Mouse (Mus musculus): Measurements from ENCODE around the gene Cflar. TPM values are rescaled to one million over a fixed set of nuclear protein-coding genes. Genes with fewer than 3 reads are reported as not detected.

Gene Cflar
- polyA plus RNA-seq, 1 experiment = 72.0 TPM

- H3K27ac ChIP-seq (ENCODE audit: control insufficient read depth, insufficient read depth, low read depth, low read length, poor library complexity) = no peak overlapping the region
- no peaks in the 10 kb centered on the region; the same call in 1 of the 2 replicates for H3K4me1 ChIP-seq (ENCODE audit: control insufficient read depth, insufficient read depth, low read length)
- H3K4me3 ChIP-seq (replicated peaks; ENCODE audit: control insufficient read depth, low read depth, low read length) = no peak overlapping the region
- TF ChIP-seq POLR2A (IDR thresholded peaks at IDR 0.05; ENCODE audit: borderline replicate concordance, control insufficient read depth, low read depth, low read length) (no peak), CTCF (IDR thresholded peaks at IDR 0.05; ENCODE audit: control insufficient read depth, insufficient read depth, low read length) (no peak)
- 81% methylated on average over 3 of the region's 3 CpGs for WGBS
Observed at GRCm38 (mm10) chr1:58772084-58772483, 60.8 kb downstream of the Cflar start.

GRCm38 (mm10) chr1:58773280-58773679 is 62.0 kb downstream of the Cflar start:
- Histone ChIP-seq H3K4me1 (ENCODE audit: control insufficient read depth, insufficient read depth, low read length) (no peaks in the 10 kb centered on the region; the same call in 1 of the 2 replicates), H3K27ac (ENCODE audit: control insufficient read depth, insufficient read depth, low read depth, low read length, poor library complexity) (no peak overlapping the region), H3K4me3 (replicated peaks; ENCODE audit: control insufficient read depth, low read depth, low read length) (no peak overlapping the region)
- TF ChIP-seq CTCF (IDR thresholded peaks at IDR 0.05; ENCODE audit: control insufficient read depth, insufficient read depth, low read length) = no peak
- TF ChIP-seq POLR2A (IDR thresholded peaks at IDR 0.05; ENCODE audit: borderline replicate concordance, control insufficient read depth, low read depth, low read length) = no peak

DNA sequence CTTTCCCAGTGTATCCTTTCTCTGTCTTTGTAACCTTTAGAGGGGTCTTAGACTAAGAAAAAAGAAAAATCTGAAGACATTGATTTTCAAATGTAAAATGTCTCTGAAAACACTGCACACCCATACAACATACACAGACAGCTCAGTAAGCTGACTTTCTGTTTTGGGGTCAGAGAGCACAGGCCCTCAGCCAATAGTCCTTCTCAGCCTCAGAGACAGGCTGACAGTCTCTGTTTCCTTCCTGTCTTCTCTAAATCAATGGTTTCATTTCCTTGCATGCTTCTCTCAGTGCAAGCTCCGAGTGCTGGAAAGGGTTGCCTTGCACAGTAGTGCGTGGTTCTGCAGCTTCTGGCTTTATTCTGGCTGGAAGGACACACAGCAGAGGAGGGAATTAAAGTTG is 62.6 kb downstream of the Cflar start:
- no peak overlapping the region for H3K27ac ChIP-seq (ENCODE audit: control insufficient read depth, insufficient read depth, low read depth, low read length, poor library complexity)
- H3K4me3 ChIP-seq (replicated peaks; ENCODE audit: control insufficient read depth, low read depth, low read length) = no peak overlapping the region
- no peaks in the 10 kb centered on the region; the same call in 1 of the 2 replicates for H3K4me1 ChIP-seq (ENCODE audit: control insufficient read depth, insufficient read depth, low read length)
- 37% methylated on average over 2 of the region's 2 CpGs for WGBS
- TF ChIP-seq POLR2A (IDR thresholded peaks at IDR 0.05; ENCODE audit: borderline replicate concordance, control insufficient read depth, low read depth, low read length) (no peak), CTCF (IDR thresholded peaks at IDR 0.05; ENCODE audit: control insufficient read depth, insufficient read depth, low read length) (no peak)

DNA sequence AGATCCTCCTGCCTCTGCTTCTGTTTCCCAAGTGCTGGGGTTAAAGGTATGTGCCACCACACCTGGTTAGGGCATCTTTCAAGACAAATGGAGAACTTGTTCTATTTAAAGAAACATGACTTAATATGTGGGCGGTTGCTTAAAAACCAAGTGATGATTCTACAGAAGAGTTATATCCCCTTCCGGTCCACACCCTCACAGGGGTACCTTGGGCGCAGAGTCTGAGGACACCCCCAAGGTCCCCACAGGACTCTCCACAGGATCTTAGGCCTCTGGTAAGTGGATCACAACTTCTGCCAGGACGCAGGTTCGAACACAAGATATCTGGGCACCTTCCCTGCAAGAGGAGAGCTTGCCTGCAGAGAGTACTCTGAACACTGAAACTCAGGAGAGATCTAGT is 64.1 kb downstream of the Cflar start:
- WGBS = 89% methylated on average over 5 of the region's 5 CpGs
- H3K27ac ChIP-seq (ENCODE audit: control insufficient read depth, insufficient read depth, low read depth, low read length, poor library complexity) = no peak overlapping the region
- TF ChIP-seq CTCF (IDR thresholded peaks at IDR 0.05; ENCODE audit: control insufficient read depth, insufficient read depth, low read length) (no peak), POLR2A (IDR thresholded peaks at IDR 0.05; ENCODE audit: borderline replicate concordance, control insufficient read depth, low read depth, low read length) (no peak)
- H3K4me3 ChIP-seq (replicated peaks; ENCODE audit: control insufficient read depth, low read depth, low read length) = no peak overlapping the region
- no peaks in the 10 kb centered on the region; the same call in 1 of the 2 replicates for H3K4me1 ChIP-seq (ENCODE audit: control insufficient read depth, insufficient read depth, low read length)

GRCm38 (mm10) chr1:58777583-58777982 is 66.3 kb downstream of the Cflar start:
- Histone ChIP-seq H3K27ac (ENCODE audit: control insufficient read depth, insufficient read depth, low read depth, low read length, poor library complexity) (no peak overlapping the region), H3K4me1 (ENCODE audit: control insufficient read depth, insufficient read depth, low read length) (no peaks in the 10 kb centered on the region; the same call in 1 of the 2 replicates), H3K4me3 (replicated peaks; ENCODE audit: control insufficient read depth, low read depth, low read length) (no peak overlapping the region)
- 86% methylated on average over 1 of the region's 1 CpGs for WGBS
- no peak for TF ChIP-seq POLR2A (IDR thresholded peaks at IDR 0.05; ENCODE audit: borderline replicate concordance, control insufficient read depth, low read depth, low read length)
- TF ChIP-seq CTCF (IDR thresholded peaks at IDR 0.05; ENCODE audit: control insufficient read depth, insufficient read depth, low read length) = no peak

- 15% methylated on average over 1 of the region's 1 CpGs for WGBS
- TF ChIP-seq POLR2A (IDR thresholded peaks at IDR 0.05; ENCODE audit: borderline replicate concordance, control insufficient read depth, low read depth, low read length) (no peak), CTCF (IDR thresholded peaks at IDR 0.05; ENCODE audit: control insufficient read depth, insufficient read depth, low read length) (no peak)
Observed at GRCm38 (mm10) chr1:58778226-58778625, 66.9 kb downstream of the Cflar start.

DNA sequence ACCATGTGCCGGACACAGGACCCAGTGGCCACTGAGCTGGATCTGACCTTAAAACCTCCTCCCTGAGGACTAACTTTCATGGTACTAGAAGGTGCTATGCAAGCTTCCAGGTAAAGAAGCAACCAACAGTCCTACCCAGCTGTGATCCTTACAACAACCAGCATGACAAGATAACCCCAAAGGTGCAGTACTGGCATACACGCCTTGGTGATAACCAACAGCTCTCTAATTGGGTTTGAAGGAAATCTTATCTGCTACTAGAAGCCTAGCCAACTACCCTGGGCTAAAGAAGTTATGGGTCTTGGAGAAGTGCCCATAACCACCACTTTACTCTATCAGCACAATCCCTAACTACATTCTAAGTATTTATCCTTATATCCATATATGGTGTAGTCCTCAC is 75.0 kb downstream of the Cflar start:
- H3K4me3 ChIP-seq (replicated peaks; ENCODE audit: control insufficient read depth, low read depth, low read length) = no peak overlapping the region
- H3K27ac ChIP-seq (ENCODE audit: control insufficient read depth, insufficient read depth, low read depth, low read length, poor library complexity) = no peak overlapping the region
- no peaks in the 10 kb centered on the region for H3K4me1 ChIP-seq (ENCODE audit: control insufficient read depth, insufficient read depth, low read length)
- TF ChIP-seq POLR2A (IDR thresholded peaks at IDR 0.05; ENCODE audit: borderline replicate concordance, control insufficient read depth, low read depth, low read length) (no peak), CTCF (IDR thresholded peaks at IDR 0.05; ENCODE audit: control insufficient read depth, insufficient read depth, low read length) (no peak)
- WGBS = 76% methylated on average over 2 of the region's 2 CpGs

More at GRCm38 (mm10) chr1:58778226-58778625, 66.9 kb downstream of the Cflar start:
- Histone ChIP-seq H3K27ac (ENCODE audit: control insufficient read depth, insufficient read depth, low read depth, low read length, poor library complexity) (no peak overlapping the region), H3K4me3 (replicated peaks; ENCODE audit: control insufficient read depth, low read depth, low read length) (no peak overlapping the region), H3K4me1 (ENCODE audit: control insufficient read depth, insufficient read depth, low read length) (no peaks in the 10 kb centered on the region; the same call in 1 of the 2 replicates)

- Histone ChIP-seq H3K27ac (ENCODE audit: control insufficient read depth, insufficient read depth, low read depth, low read length, poor library complexity) (no peak overlapping the region), H3K4me1 (ENCODE audit: control insufficient read depth, insufficient read depth, low read length) (no peaks in the 10 kb centered on the region), H3K4me3 (replicated peaks; ENCODE audit: control insufficient read depth, low read depth, low read length) (no peak overlapping the region)
- WGBS = 92% methylated on average over 4 of the region's 4 CpGs
- no peak for TF ChIP-seq CTCF (IDR thresholded peaks at IDR 0.05; ENCODE audit: control insufficient read depth, insufficient read depth, low read length)
- no peak for TF ChIP-seq POLR2A (IDR thresholded peaks at IDR 0.05; ENCODE audit: borderline replicate concordance, control insufficient read depth, low read depth, low read length)
Observed at GRCm38 (mm10) chr1:58788410-58788809, 77.1 kb downstream of the Cflar start.

DNA sequence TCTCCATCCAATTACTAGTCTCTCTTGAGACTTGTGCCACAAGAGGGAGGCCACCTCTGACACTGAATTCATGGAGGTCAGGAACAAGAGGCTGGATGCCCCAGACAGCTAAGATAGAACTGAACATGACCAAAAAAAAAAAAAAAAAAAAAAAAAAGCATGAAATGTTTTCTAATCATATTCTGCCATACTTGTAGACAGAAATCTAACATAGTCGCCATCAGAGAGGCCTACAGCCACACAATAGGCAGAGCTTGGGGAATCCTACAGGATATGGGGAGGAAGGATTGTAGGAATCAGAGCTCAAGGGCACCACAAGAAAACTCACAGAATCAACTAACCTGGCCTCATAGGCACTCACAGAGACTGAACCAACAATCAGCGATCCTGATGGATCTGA is 83.4 kb downstream of the Cflar start:
- TF ChIP-seq POLR2A (IDR thresholded peaks at IDR 0.05; ENCODE audit: borderline replicate concordance, control insufficient read depth, low read depth, low read length) (no peak), CTCF (IDR thresholded peaks at IDR 0.05; ENCODE audit: control insufficient read depth, insufficient read depth, low read length) (no peak)
- Histone ChIP-seq H3K4me3 (replicated peaks; ENCODE audit: control insufficient read depth, low read depth, low read length) (no peak overlapping the region), H3K4me1 (ENCODE audit: control insufficient read depth, insufficient read depth, low read length) (no peaks in the 10 kb centered on the region; the same call in 1 of the 2 replicates), H3K27ac (ENCODE audit: control insufficient read depth, insufficient read depth, low read depth, low read length, poor library complexity) (peak overlapping the region; percentile 92; the same call in 1 of the 2 replicates)
- 42% methylated on average over 2 of the region's 2 CpGs for WGBS

All from bone marrow, adult 2 months (tissue).